Mouse (Mus musculus) lung, postnatal 4 days (tissue): ENCODE results near the gene Gramd4.
"Not testable (repeated sequence)": the region's sequence is repeated elsewhere in the genome, so short reads cannot be mapped to it uniquely, and the experiment has no call there.

Experiments
- DNase-seq, 2 experiments: peaks; one replicate each; pipeline ENCODE4 v3.0.0; 2021

Gene Gramd4

DNA sequence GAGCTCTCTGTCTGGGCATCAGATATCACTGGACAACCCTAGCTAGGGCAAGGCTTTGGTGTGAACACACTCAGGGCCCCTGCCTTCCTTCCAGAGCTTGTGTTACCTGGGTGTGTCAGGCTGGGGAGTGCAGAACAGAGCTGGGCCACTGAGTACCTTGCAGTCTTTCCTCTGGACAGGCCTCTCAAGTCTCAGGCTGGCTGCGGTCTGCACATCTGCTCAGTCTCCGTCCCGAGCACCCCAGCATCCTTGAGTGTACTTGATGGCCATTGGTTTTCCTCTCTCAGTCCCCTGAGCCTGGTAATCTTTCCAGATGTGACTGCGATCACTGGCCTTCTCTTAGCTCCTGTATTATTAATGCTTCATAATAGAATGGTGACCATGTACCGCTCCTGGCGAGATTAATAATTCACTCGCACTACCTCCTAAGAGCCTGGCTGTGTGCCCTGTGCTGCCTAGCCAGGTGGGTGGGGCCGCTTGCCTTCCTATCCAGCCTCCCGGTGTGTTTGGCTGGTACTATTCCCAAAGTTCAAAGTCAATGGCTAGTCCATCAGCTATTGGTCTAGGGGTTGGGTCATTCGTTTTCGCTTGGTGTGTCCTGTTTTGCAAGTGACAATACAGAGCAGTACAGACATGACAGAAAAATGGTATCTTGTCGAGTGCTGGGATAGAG lies 34.6 kb downstream of the Gramd4 start:
- peak; percentile 55 to 63 for DNase-seq

- no peak for DNase-seq
Observed at GRCm38 (mm10) chr15:86093236-86093635, 35.7 kb downstream of the Gramd4 start.

DNA sequence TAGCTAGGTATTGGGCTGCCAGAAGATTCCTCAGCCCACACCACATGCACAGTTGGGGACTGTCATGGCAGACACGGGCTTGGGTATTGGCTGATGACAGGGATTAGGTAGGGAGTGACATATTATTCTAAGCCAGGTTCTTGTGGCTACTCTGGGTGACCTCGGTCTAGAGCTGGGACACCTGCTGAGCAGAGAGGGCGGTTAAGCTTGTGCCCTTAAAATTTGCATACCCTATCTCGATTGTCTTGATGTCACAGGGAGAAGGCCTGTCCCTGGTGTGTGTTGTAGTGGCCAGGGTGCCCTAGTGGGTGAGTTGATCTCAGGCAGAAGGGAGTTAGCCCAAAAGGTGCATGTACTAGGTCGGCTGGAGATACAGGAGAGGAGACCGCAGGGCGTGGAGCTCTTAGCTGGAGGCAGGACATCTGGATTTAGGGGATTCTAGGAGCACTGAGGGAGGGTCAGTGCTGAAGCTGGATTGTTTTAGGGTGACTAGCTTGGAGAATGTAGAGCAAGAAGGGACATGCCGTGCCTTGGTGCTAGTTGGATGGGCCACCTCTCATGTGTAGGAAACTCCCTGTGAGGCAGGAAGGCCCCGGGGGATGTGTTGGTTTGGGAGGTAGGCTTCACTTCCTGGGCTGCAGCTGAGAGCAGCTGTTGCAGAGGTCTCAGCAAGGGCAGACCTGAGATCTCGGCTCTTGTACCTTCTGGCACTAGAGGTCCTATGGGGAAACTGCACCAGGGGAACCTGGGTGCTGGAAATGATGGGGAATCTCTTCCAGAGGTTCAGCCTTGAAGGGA lies 37.0 kb downstream of the Gramd4 start:
- no peak for DNase-seq

DNA sequence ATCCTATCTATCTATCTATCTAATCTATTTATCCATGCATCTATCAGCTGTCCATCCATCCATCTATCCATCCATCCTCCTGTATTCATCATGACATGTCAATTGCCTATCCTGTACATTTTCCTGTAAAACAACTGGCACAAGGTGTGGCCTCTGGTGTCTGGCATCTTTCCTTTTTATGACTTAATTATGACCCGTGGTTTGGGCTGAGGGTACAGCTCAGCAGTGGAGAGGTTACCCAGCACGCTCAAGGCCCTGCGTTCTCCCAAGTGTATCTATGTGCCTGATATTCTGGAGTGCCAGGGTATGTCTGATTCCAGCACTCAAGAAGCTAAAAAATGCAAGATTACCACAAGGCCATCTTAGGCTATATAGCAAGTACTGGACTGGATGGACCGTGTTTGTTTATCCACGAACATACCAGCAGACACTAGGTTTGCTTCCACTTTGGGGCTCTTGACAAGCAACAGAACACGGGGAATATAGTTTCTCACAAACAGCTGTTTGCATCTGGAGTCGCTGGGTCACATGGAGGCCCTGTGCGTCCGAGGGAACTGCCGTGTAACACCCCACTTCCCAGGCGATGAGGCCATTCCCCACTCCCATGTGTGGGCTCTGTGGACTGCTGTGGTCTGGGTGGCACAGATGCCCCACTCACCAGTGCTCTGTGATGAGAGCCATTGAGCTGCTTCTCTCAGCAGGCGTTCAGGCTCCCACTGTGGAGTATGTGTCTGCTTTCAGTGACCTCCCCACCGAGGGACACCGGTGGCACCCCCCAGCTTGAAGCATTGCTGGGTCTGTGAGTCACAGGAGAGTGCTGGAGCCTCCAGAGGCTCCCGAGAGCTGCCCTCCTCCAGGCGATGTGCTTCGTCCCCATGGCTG lies 38.5 kb downstream of the Gramd4 start:
- peak in 1 of 2 experiments; percentile 56 for DNase-seq

- DNase-seq, result not testable (repeated sequence)
Observed at GRCm38 (mm10) chr15:86096604-86097020, 39.1 kb downstream of the Gramd4 start.

DNA sequence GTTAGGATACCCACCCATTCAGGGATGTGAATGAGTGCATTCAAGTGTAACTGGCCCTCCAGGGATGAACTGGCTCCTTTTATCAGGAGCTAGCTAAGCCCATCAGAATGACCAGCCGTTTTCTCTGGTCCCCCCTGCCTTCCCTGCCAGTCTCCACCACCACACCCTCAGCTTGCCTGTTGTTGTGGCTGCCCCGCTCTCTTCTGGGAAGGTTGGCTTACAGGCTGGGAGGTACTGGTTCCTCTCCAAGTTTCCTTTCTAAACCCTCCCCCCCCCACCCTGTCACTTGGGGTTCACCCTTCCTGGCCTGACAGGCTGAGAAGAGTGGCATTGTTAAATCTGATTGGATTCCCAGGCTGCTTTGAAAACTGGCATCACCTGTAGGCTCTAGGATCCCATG lies 40.4 kb downstream of the Gramd4 start:
- no peak for DNase-seq

- DNase-seq, result no peak
Observed at GRCm38 (mm10) chr15:86101585-86101984, 44.1 kb downstream of the Gramd4 start.

GRCm38 (mm10) chr15:86102308-86102707 lies 44.8 kb downstream of the Gramd4 start:
- DNase-seq, result no peak

DNA sequence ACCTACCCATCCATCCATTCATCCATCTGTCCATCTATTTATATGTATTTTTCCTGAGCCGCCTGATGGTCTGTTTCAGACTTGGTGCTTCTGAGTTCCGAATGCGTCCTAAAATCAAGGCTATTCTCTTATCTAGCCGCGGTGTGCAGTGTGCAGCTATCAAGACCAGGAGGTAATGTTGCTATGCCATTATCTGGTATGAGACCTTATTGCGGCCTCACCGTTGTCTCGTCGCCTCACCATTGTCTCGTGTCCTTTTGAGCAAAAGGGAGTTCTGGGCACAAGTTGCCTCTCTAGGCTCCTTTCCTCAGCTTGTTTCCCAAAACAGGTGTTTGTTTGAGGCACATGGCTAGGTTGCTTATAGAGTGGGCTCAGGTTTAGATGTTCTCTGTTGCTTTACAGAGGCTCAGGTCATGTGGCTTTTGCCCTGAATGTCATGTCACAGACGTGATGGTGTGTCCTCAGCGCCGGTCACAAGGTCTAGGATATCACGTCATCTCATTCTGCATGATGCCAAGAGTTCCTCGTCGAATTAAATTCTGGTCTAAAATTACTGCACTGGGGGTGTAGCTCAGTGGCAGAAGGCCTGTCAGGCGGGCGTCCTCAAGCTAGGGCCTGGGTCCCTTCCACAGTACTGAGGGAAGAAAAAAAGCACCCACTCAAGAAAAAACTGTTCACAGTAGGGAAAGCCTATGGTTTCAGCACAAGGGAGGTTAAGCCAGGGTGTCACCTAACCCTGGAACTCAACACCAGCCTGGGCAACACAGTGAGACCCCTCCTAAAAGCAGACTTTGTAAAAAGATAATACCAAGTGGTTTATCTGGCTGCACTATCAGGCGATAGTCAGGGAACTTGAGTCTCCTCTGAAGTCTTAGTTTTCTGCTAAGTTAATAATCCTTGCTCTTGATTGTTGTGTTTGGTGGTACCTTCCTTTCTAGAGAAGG lies 47.2 kb downstream of the Gramd4 start:
- DNase-seq, result no peak

GRCm38 (mm10) chr15:86105345-86105697 lies 47.8 kb downstream of the Gramd4 start:
- no peak for DNase-seq

GRCm38 (mm10) chr15:86105751-86106150 lies 48.3 kb downstream of the Gramd4 start:
- no peak for DNase-seq

DNA sequence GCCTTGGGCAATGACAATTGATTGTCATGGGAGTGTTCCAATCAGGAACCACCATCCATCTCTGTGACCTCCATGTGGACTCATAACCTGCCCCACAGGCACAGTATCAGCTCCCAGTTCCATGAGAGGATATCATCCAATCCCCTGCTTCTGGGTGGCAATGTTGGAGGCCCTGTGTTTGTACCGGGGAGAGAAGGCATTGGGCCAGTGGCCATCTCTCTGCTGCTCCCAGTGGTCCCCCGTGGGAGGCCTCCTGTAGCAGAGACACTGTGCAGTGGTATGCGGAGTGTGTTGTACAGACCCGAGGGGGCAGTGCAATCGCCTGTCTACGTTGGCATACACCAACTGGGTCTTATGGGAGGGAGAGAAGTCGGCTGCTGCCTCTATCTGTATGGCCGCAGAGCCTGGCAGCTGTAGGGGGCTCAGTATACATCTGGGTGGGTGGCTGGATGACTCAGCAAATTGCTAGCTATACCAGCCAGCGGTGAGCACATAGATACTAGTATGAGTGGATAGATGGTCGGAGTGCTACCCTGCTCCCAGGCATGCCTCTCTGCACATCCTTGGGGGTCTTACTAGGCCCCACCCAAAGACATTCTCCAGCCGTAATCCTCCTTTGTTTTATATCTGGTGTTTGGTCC lies 50.5 kb downstream of the Gramd4 start:
- no peak for DNase-seq

DNA sequence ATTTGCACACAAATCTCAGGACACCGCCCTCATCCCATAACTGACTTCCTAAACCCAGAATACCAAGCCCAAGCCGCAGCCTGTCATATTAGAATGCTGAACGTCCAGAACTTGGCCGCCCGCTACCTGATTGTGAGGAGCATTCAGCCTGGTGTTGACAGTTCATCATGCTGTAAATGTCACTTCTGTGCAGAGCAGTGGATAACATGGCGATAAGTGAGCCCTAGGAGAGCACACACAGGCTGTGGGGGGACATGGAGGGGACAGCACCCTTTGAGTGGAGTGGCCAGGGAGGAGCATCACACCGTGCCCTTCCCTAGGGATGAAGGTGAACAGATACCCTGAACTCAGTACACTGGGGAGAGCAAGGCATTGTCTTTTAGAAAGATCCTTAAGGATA lies 51.8 kb downstream of the Gramd4 start:
- DNase-seq, result no peak

- DNase-seq, result no peak
Observed at GRCm38 (mm10) chr15:86109650-86110211, 52.2 kb downstream of the Gramd4 start.

- no peak for DNase-seq
Observed at GRCm38 (mm10) chr15:86110361-86111103, 53.0 kb downstream of the Gramd4 start.

DNA sequence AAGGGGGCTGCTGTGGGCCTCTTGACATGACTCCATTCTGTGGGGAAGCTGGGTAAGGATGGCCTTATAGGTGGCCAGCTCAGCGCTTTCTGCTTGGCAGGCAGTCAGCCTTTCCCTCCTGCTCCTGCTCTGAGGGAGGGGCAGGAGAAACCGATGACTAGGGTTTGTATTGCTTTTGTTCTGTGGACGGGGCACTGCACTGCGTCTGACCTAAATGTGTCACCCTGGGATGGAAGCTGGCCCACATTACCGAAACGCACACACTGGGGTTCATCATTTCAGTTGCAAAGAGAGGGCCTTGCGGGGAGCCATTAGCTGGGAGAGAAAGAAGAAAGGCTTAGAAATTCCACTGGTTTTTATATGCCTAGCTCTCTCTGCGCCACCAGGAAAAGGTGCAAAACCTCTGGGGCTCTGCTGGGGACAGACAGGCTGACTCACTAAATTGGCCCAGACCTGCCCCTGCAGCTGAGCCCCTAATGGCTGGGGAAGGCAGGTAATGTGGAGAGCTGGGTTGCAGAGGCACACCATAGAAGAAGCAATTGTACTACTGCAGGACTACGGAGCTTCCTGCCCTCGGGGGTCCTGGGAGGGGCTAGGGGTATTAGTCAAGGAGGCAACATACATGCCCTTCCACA lies 55.3 kb downstream of the Gramd4 start:
- no peak for DNase-seq

- DNase-seq, result peak in 1 of 2 experiments; percentile 43
Observed at GRCm38 (mm10) chr15:86113342-86113710, 55.8 kb downstream of the Gramd4 start.

DNA sequence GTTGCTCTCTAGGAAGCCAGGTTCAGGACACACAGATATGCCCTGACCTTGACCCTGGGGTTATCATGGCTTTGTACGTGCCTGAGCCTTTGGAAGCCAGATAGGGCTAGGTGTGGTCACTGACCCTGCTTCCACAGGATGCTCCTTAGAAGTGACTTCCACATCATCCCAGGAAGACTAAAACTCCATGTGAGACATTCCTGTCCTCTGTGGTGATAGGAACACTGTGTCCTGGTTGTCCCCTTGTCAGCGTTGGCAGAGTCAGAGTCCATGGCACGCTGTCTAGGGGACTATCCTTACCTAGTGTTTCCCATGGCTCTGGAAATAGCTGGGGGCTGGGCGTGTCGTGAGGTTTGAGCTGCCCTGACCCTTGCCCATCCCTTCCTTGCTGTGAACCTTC lies 58.9 kb downstream of the Gramd4 start:
- DNase-seq, result no peak

GRCm38 (mm10) chr15:86117115-86118100 lies 59.9 kb downstream of the Gramd4 start:
- DNase-seq, result no peak
